Comparison of ENCODE assay signal across 14 mouse cellular contexts in the genomic region with DNA sequence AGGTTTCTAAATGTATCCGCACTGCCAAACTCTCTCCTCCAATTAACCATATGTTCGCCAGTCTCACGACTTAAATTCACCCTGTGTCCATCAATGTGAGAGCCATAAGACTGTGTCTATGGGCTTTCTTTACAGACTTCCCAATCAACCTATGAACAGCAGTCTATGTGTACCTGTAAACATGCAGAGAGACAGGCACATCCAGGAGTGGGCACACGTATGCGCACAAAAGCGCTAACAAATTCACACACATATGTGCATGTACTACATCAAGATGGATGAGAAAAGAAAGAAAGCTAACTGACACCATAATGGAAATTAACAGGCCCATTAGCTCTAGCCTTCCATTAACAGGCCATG.
DNase-seq lines count a peak whose midpoint lies in the region; ATAC-seq and TF ChIP-seq lines count a peak whose summit lies in the region.
"Had no signal": no experiment of that assay in that cellular context is flagged by ENCODE, and none has a peak within 500 bp of the region (broad histone marks: within the 10 kb centered on the region; RNA-seq: fewer than 3 reads in every experiment).

No protein-coding gene starts in this region.

- no peak overlapping the region for H3K4me3 ChIP-seq in kidney, embryonic 16.5 days (ENCODE audit: low read length)
- H3K4me3 ChIP-seq in embryonic facial prominence, embryonic 14.5 days (ENCODE audit: low read depth, low read length): no peak overlapping the region
- H3K4me3 ChIP-seq in forebrain, embryonic 16.5 days (replicated peaks; ENCODE audit: low read length): no peak overlapping the region
- H3K4me3 ChIP-seq in limb, embryonic 14.5 days (replicated peaks; ENCODE audit: low read length): no peak overlapping the region
- H3K4me3 ChIP-seq: intestine, embryonic 15.5 days; liver, embryonic 15.5 days had no signal

- H3K4me1 ChIP-seq in kidney, embryonic 16.5 days (ENCODE audit: insufficient read depth, low read length): peaks cover 23% of the 10 kb centered on the region
- H3K4me1 ChIP-seq in embryonic facial prominence, embryonic 14.5 days (ENCODE audit: control insufficient read depth, insufficient read depth, low read length): peaks cover 12% of the 10 kb centered on the region; the same call in 1 of the 2 replicates
- peaks cover 15% of the 10 kb centered on the region for H3K4me1 ChIP-seq in forebrain, embryonic 16.5 days (replicated peaks; ENCODE audit: control insufficient read depth, insufficient read depth, low read length)
- H3K4me1 ChIP-seq in limb, embryonic 14.5 days (ENCODE audit: control insufficient read depth, insufficient read depth, low read length): peaks cover 20% of the 10 kb centered on the region
- H3K4me1 ChIP-seq: liver, embryonic 15.5 days had no signal

- TF ChIP-seq POLR2A in limb, embryonic 14.5 days (IDR thresholded peaks at IDR 0.05; ENCODE audit: borderline replicate concordance, extremely low read depth, insufficient read depth, insufficient read length): no peak

- H3K9me3 ChIP-seq in kidney, embryonic 16.5 days (ENCODE audit: low read length): peaks cover 7% of the 10 kb centered on the region; the same call in 1 of the 2 replicates
- no peaks in the 10 kb centered on the region for H3K9me3 ChIP-seq in embryonic facial prominence, embryonic 14.5 days (ENCODE audit: control insufficient read depth, low read length)
- H3K9me3 ChIP-seq in forebrain, embryonic 16.5 days (ENCODE audit: control insufficient read depth, low read length): no peaks in the 10 kb centered on the region
- H3K9me3 ChIP-seq in limb, embryonic 14.5 days (ENCODE audit: control insufficient read depth, low read length): no peaks in the 10 kb centered on the region
- H3K9me3 ChIP-seq: intestine, embryonic 15.5 days; liver, embryonic 15.5 days had no signal

- no peaks in the 10 kb centered on the region for H3K27me3 ChIP-seq in kidney, embryonic 16.5 days (ENCODE audit: insufficient read depth, low read length)
- H3K27me3 ChIP-seq in embryonic facial prominence, embryonic 14.5 days (replicated peaks; ENCODE audit: control insufficient read depth, insufficient read depth, low read length): no peaks in the 10 kb centered on the region
- no peaks in the 10 kb centered on the region for H3K27me3 ChIP-seq in forebrain, embryonic 16.5 days (replicated peaks; ENCODE audit: control insufficient read depth, insufficient read depth, low read length)
- no peaks in the 10 kb centered on the region for H3K27me3 ChIP-seq in limb, embryonic 14.5 days (ENCODE audit: control insufficient read depth, insufficient read depth, low read length)
- H3K27me3 ChIP-seq: CH12.LX; intestine, embryonic 15.5 days; liver, embryonic 15.5 days had no signal

- H3K9ac ChIP-seq in kidney, embryonic 16.5 days (replicated peaks; ENCODE audit: low read length): no peak overlapping the region
- H3K9ac ChIP-seq in embryonic facial prominence, embryonic 14.5 days (ENCODE audit: low read depth, low read length): no peak overlapping the region
- no peak overlapping the region for H3K9ac ChIP-seq in forebrain, embryonic 16.5 days (replicated peaks; ENCODE audit: low read depth, low read length)
- H3K9ac ChIP-seq in limb, embryonic 14.5 days (ENCODE audit: low read depth, low read length, severe bottlenecking): no peak overlapping the region
- H3K9ac ChIP-seq: intestine, embryonic 15.5 days; liver, embryonic 15.5 days had no signal

- no peaks in the 10 kb centered on the region for H3K36me3 ChIP-seq in kidney, embryonic 16.5 days (ENCODE audit: insufficient read depth, low read length)
- H3K36me3 ChIP-seq in embryonic facial prominence, embryonic 14.5 days (ENCODE audit: control insufficient read depth, insufficient read depth, low read length): no peaks in the 10 kb centered on the region
- no peaks in the 10 kb centered on the region for H3K36me3 ChIP-seq in forebrain, embryonic 16.5 days (ENCODE audit: control insufficient read depth, insufficient read depth)
- no peaks in the 10 kb centered on the region for H3K36me3 ChIP-seq in limb, embryonic 14.5 days (ENCODE audit: control insufficient read depth, insufficient read depth, low read length)
- H3K36me3 ChIP-seq: intestine, embryonic 15.5 days; liver, embryonic 15.5 days had no signal

- no peak for DNase-seq in kidney, adult 11 months
- DNase-seq in embryonic facial prominence, embryonic 14.5 days (ENCODE audit: low spot score): no peak
- no peak for DNase-seq in limb, embryonic 14.5 days (ENCODE audit: low spot score)
- no peak for DNase-seq in ovary, postnatal 14 days (ENCODE audit: low spot score)
- DNase-seq in layer of hippocampus, postnatal 25 days (ENCODE audit: extremely low spot score in 1 of 2, low spot score in 1 of 2): no peak
- no peak for DNase-seq in B cell, adult 2 months
- DNase-seq: cerebellum, adult 11 months; cerebellum, postnatal 36 days; spleen, adult 18-20 months had no signal

- peak overlapping the region; percentile 44; the same call in 1 of the 2 replicates for H3K27ac ChIP-seq in kidney, embryonic 16.5 days (ENCODE audit: low read length)
- H3K27ac ChIP-seq in embryonic facial prominence, embryonic 14.5 days (replicated peaks; ENCODE audit: low read depth, low read length): no peak overlapping the region
- no peak overlapping the region for H3K27ac ChIP-seq in forebrain, embryonic 16.5 days (ENCODE audit: low read length)
- H3K27ac ChIP-seq in limb, embryonic 14.5 days (replicated peaks; ENCODE audit: low read depth, low read length): no peak overlapping the region
- H3K27ac ChIP-seq: intestine, embryonic 15.5 days; liver, embryonic 15.5 days had no signal

- peak overlapping the region; percentile 38 for H3K4me2 ChIP-seq in kidney, embryonic 16.5 days (replicated peaks; ENCODE audit: low read depth, low read length)
- peak overlapping the region; percentile 44 for H3K4me2 ChIP-seq in embryonic facial prominence, embryonic 14.5 days (ENCODE audit: low read depth, low read length)
- no peak overlapping the region for H3K4me2 ChIP-seq in forebrain, embryonic 16.5 days (ENCODE audit: low read length)
- H3K4me2 ChIP-seq in limb, embryonic 14.5 days (replicated peaks; ENCODE audit: low read depth, low read length, severe bottlenecking): peak overlapping the region; percentile 36
- H3K4me2 ChIP-seq: intestine, embryonic 15.5 days; liver, embryonic 15.5 days had no signal

- 55% methylated on average over 6 of the region's 6 CpGs for WGBS in kidney, embryonic 16.5 days
- WGBS in embryonic facial prominence, embryonic 14.5 days: 47% methylated on average over 6 of the region's 6 CpGs
- WGBS in forebrain, embryonic 16.5 days: 65% methylated on average over 6 of the region's 6 CpGs
- 29% methylated on average over 6 of the region's 6 CpGs for WGBS in limb, embryonic 14.5 days

- ATAC-seq in kidney, embryonic 16.5 days (ENCODE audit: low FRiP score, low TSS enrichment): no peak
- no peak for ATAC-seq in embryonic facial prominence, embryonic 14.5 days (ENCODE audit: low read depth)
- ATAC-seq in forebrain, embryonic 16.5 days: peak; percentile 29
- ATAC-seq in limb, embryonic 14.5 days (ENCODE audit: low FRiP score, low read depth): no peak
